Mouse (Mus musculus) forebrain, embryonic 14.5 days (tissue): ENCODE measurements at regions not wholly inside any gene's neighbourhood (a gene's known extent, or its start where the extent isn't known, plus 50 kb on each side); places are given as distances from the start of the nearest gene placed in this dataset.
A peak's percentile ranks its signal among the peaks of the same experiment; 100 is the strongest.

ENCODE experiments used
- ATAC-seq: fragments of 200-750 bp; cut with Nextera tagmentation; 2 replicates; pipeline ENCODE4 v1.8.0; 2017; ENCODE audit warnings: mild to moderate bottlenecking, moderate library complexity
- DNase-seq: peaks from one replicate; pipeline ENCODE4 v3.0.0-alpha.2; 2015; ENCODE audit warnings: low spot score
- H3K27ac ChIP-seq: fragments of 300-500 bp; sonication (generic); 2 replicates; pipeline ENCODE4 v1.5.1; 2014; ENCODE audit warnings: low read depth, mild to moderate bottlenecking, control low read depth, low read length, moderate library complexity
- H3K27me3 ChIP-seq: fragments of 300-500 bp; sonication (generic); replicated peaks from 2 replicates; pipeline ENCODE4 v1.6.1; 2014; ENCODE audit warnings: low read length, control low read depth, mixed read lengths; ENCODE audit not compliant: control insufficient read depth, insufficient read depth
- H3K36me3 ChIP-seq: fragments of 300-500 bp; sonication (generic); 2 replicates; pipeline ENCODE4 v1.6.1; 2014; ENCODE audit warnings: low read length, control low read depth; ENCODE audit not compliant: control insufficient read depth, insufficient read depth
- H3K4me1 ChIP-seq: fragments of 300-500 bp; sonication (generic); 2 replicates; pipeline ENCODE4 v1.6.1; 2014; ENCODE audit warnings: antibody characterized with exemption, low read length, control low read depth; ENCODE audit not compliant: control insufficient read depth, insufficient read depth
- H3K4me2 ChIP-seq: fragments of 300-500 bp; sonication (generic); 2 replicates; pipeline ENCODE4 v1.6.1; 2014; ENCODE audit warnings: mild to moderate bottlenecking, control low read depth, low read length
- H3K4me3 ChIP-seq: fragments of 300-500 bp; sonication (generic); 2 replicates; pipeline ENCODE4 v1.5.1; 2014; ENCODE audit warnings: low read depth, low read length, control low read depth
- H3K9ac ChIP-seq: fragments of 300-500 bp; sonication (generic); 2 replicates; pipeline ENCODE4 v1.6.1; 2014; ENCODE audit warnings: mild to moderate bottlenecking, low read length, control low read depth, moderate library complexity
- H3K9me3 ChIP-seq: fragments of 300-500 bp; sonication (generic); replicated peaks from 2 replicates; pipeline ENCODE4 v1.6.1; 2016; ENCODE audit warnings: low read length, control low read depth, mixed read lengths; ENCODE audit not compliant: control insufficient read depth
- WGBS: fragments of 180-500 bp; shearing (Covaris S2); extraction: QIAGEN DNeasy Blood & Tissue Kit; methylation state at CpG from one replicate; pipeline ENCODE4 v1.1.7; 2014; 5-methylcytosine and 5-hydroxymethylcytosine counted together

DNA sequence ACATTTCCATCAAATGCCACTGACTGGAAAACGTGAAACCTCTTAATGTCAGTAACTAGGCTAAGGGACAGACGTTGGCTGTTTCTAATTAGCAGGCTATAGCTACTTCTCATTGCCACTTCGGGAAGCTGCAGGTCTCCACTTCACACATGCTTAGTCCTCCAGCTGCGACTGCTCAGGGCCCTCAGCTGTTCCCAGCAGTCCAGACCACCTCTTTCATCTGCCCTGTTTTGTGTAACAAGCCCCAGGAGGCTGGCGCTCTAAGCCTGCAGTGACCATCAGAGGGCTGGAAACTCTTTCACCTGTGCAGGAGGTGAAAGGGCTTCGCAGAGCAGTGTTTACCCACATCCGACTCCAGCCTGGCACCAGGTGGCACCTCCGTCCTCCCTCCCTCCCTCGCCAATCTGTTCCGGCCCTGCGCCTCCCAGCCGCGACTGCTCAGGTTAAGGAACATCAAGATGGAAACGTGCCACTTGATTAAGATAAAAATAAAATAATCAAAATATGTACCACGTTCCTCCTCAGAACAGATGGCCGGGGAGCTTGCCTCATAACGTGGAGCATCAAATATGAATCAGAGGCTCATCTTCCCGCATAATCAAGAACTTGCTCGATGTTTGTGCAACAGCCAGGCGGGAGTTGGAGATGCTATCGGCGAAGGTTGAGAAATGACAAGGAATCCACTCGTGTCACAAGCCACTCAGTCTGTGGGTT lies 72.6 kb upstream of the Plet1 start:
- Histone ChIP-seq H3K9me3 (no peaks in the 10 kb centered on the region), H3K27me3 (no peaks in the 10 kb centered on the region), H3K4me1 (no peaks in the 10 kb centered on the region), H3K9ac (no peak overlapping the region), H3K4me2 (no peak overlapping the region), H3K27ac (no peak overlapping the region), H3K36me3 (no peaks in the 10 kb centered on the region), H3K4me3 (no peak overlapping the region)
- no peak for DNase-seq
- ATAC-seq, result no peak
- WGBS, result 78% methylated on average over 23 of the region's 23 CpGs

- H3K4me2 ChIP-seq, result no peak overlapping the region
- H3K27me3 ChIP-seq, result no peaks in the 10 kb centered on the region
- H3K27ac ChIP-seq, result no peak overlapping the region
- H3K4me3 ChIP-seq, result no peak overlapping the region
- no peaks in the 10 kb centered on the region for H3K9me3 ChIP-seq
- no peaks in the 10 kb centered on the region for H3K36me3 ChIP-seq
- H3K4me1 ChIP-seq, result no peaks in the 10 kb centered on the region
- ATAC-seq, result no peak
- no peak overlapping the region for H3K9ac ChIP-seq
- 37% methylated on average over 4 of the region's 4 CpGs for WGBS
- DNase-seq, result no peak
Observed at GRCm38 (mm10) chr9:50425866-50426495, 68.3 kb upstream of the Plet1 start.

DNA sequence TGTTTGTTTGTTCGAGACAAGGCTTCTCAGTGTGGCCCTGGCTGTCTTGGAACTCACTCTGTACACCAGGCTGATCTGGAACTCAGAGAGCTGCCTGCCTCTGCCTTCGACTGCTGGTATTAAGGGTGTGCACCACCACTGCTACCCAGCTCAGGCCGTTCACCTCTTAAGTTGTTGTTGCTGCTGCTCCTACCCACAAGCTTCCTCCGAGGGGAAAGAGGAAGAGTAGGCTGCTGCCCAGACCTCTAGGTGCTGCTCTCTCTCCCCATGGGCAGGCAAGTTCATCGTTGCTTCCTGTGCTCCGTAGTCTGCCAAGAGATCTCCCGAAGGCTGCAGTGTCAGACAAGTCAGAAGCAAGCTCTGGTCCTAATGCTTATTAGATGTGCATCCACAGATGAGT lies 64.2 kb upstream of the Plet1 start:
- Histone ChIP-seq H3K27ac (no peak overlapping the region), H3K4me1 (peaks cover 7% of the 10 kb centered on the region), H3K4me2 (no peak overlapping the region), H3K27me3 (no peaks in the 10 kb centered on the region), H3K36me3 (no peaks in the 10 kb centered on the region), H3K4me3 (no peak overlapping the region), H3K9ac (no peak overlapping the region), H3K9me3 (no peaks in the 10 kb centered on the region)
- WGBS, result 83% methylated on average over 7 of the region's 7 CpGs
- ATAC-seq (no peak), DNase-seq (no peak)

DNA sequence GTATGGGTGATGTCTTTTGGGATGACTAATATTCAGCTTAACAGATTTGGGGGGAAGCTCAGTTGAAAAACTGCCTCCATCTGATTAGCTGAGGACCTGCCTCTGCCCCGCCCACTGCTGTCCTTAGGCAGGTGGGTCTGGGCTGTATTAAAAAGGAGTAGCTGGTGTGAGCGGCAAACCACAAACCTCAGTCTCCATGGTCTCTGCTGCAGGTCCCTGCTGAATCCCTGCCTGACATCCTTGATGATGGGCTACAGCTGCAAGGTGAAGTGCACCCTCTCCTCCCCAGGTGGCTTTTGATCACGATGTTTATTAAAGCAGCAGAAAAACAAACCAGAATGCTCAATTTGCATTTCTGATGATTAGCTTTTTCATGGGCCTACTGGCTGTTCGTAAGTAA lies 60.8 kb upstream of the Plet1 start:
- no peaks in the 10 kb centered on the region for H3K27me3 ChIP-seq
- H3K4me3 ChIP-seq, result no peak overlapping the region
- ATAC-seq (no peak), DNase-seq (no peak)
- H3K4me2 ChIP-seq, result no peak overlapping the region
- 67% methylated on average over 4 of the region's 4 CpGs for WGBS
- no peak overlapping the region for H3K9ac ChIP-seq
- no peak overlapping the region for H3K27ac ChIP-seq
- H3K9me3 ChIP-seq, result no peaks in the 10 kb centered on the region
- no peaks in the 10 kb centered on the region for H3K36me3 ChIP-seq
- H3K4me1 ChIP-seq, result peaks cover 7% of the 10 kb centered on the region

DNA sequence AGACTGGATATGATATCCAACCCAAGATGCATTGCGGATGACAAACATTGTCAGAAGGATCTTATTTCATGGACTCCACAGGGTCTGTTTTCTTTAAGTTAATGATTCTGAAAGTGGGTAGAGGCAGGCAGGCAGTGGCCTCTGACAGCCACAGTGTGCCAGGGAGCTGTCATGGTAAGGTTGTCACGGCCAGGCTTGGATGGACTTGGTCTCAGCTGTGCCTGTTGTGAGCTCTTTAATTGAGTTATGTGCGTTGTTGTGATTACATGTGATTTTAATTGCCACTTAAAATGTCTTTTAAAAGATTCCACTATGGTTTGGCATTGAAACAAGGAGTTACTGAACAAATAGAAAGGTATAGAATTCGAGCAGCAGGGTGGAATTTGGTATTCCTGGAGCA lies 60.3 kb upstream of the Plet1 start:
- WGBS, result 45% methylated on average over 4 of the region's 4 CpGs
- peak; percentile 72 for DNase-seq
- Histone ChIP-seq H3K9me3 (no peaks in the 10 kb centered on the region), H3K27me3 (no peaks in the 10 kb centered on the region), H3K36me3 (no peaks in the 10 kb centered on the region), H3K9ac (no peak overlapping the region), H3K27ac (no peak overlapping the region), H3K4me3 (no peak overlapping the region), H3K4me2 (no peak overlapping the region), H3K4me1 (peaks cover 7% of the 10 kb centered on the region)
- no peak for ATAC-seq

DNA sequence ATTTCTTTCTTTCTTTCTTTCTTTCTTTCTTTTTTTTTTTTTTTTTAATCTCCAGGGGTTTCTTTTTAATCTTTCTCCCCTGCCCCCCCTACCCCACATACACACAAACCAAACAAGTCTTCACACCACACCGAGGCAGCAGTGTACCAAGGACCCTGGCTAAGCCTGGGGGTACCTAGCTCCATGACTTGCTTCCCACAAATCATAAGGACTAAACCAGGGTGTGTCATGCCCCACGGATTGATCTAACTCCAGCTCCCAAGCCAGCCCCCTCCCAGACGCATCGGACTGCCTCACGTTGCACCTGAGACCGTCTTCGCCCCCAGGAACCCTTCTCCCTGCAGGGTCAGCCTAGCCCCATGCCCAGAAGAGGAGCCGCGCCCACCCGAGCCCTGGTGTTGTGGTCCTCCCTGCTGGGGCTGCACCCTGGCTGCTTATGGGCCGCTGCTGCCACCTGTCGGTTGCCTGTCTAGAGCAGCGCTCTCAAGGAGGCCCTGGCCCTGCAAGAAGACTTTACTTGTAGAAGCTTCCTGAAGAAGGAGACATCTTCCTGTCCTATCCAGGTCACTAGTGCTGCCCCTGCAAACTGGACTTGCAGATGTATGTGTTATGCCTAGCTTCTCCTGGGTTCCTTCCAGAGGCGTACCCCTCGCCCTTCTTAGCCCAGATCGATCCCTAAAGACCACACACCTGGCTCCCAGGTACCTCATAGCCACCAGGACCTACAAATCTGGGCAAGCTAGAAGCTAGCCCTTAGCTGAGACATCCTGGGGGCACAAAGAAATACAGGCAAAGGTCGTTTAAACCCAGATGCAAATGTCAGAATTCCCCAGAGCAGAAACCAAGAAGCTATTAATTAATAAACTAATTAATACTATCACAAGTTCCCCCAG lies 56.2 kb upstream of the Plet1 start:
- ATAC-seq (peak; percentile 90), DNase-seq (peak; percentile 90)
- Histone ChIP-seq H3K4me2 (peak overlapping the region; percentile 60), H3K27ac (no peak overlapping the region), H3K36me3 (no peaks in the 10 kb centered on the region), H3K9ac (peak overlapping the region; percentile 50; the same call in 1 of the 2 replicates), H3K9me3 (no peaks in the 10 kb centered on the region), H3K4me1 (peaks cover 15% of the 10 kb centered on the region), H3K27me3 (no peaks in the 10 kb centered on the region), H3K4me3 (peak overlapping the region; percentile 19; the same call in 1 of the 2 replicates)
- 17% methylated on average over 17 of the region's 17 CpGs for WGBS

- H3K9ac ChIP-seq, result no peak overlapping the region
- 66% methylated on average over 7 of the region's 7 CpGs for WGBS
- H3K36me3 ChIP-seq, result no peaks in the 10 kb centered on the region
- H3K4me3 ChIP-seq, result no peak overlapping the region
- no peak overlapping the region for H3K4me2 ChIP-seq
- H3K27me3 ChIP-seq, result no peaks in the 10 kb centered on the region
- no peak for DNase-seq
- H3K4me1 ChIP-seq, result peaks cover 12% of the 10 kb centered on the region
- ATAC-seq, result no peak
- no peaks in the 10 kb centered on the region for H3K9me3 ChIP-seq
- no peak overlapping the region for H3K27ac ChIP-seq
Observed at GRCm38 (mm10) chr9:50438738-50439137, 55.6 kb upstream of the Plet1 start.

- Histone ChIP-seq H3K4me1 (peaks cover 9% of the 10 kb centered on the region), H3K27ac (0 out of 2 replicates have a peak overlapping the region, but pooled peaks have one; percentile 3), H3K9ac (no peak overlapping the region), H3K9me3 (peaks cover 3% of the 10 kb centered on the region; the same call in 1 of the 2 replicates), H3K4me2 (no peak overlapping the region), H3K27me3 (no peaks in the 10 kb centered on the region), H3K36me3 (no peaks in the 10 kb centered on the region), H3K4me3 (no peak overlapping the region)
- ATAC-seq (peak; percentile 32; the same call in 1 of the 2 replicates), DNase-seq (no peak)
- WGBS, result 71% methylated on average over 3 of the region's 3 CpGs
Observed at GRCm38 (mm10) chr9:50440222-50440621, 54.1 kb upstream of the Plet1 start.
